Comparison of ENCODE assay signal across 8 mouse cellular contexts in genomic region chr3:129214146-129214665, GRCm38 (mm10). TPM values are rescaled to one million over a fixed set of nuclear protein-coding genes. Genes with fewer than 3 reads are reported as not detected.
A peak's percentile ranks its signal among the peaks of the same experiment; 100 is the strongest.
DNase-seq lines count a peak whose midpoint lies in the region; ATAC-seq and TF ChIP-seq lines count a peak whose summit lies in the region.

No protein-coding gene starts in this region.

- no peak overlapping the region for H3K27ac ChIP-seq in ES-E14 (ENCODE audit: insufficient read depth, low read depth, low read length, poor library complexity, severe bottlenecking)
- H3K27ac ChIP-seq in forebrain, postnatal 0 days (ENCODE audit: low read depth, low read length), result no peak overlapping the region
- H3K27ac ChIP-seq in liver, embryonic 12.5 days, result no peak overlapping the region
- H3K27ac ChIP-seq in stomach, embryonic 15.5 days, result peak overlapping the region; percentile 35; the same call in 1 of the 2 replicates

- TF ChIP-seq CTCF in forebrain, postnatal 0 days (IDR thresholded peaks at IDR 0.05; ENCODE audit: low read depth), result no peak

- WGBS in forebrain, postnatal 0 days, result 1% methylated on average over 33 of the region's 34 CpGs
- WGBS in liver, embryonic 12.5 days (ENCODE audit: insufficient replicate concordance), result under 1% methylated on average over 33 of the region's 34 CpGs
- under 1% methylated on average over 33 of the region's 34 CpGs for WGBS in stomach, embryonic 15.5 days

- DNase-seq in gastrocnemius, postnatal 4 days (ENCODE audit: low spot score in 2 of 2), result peak; percentile 31 to 49
- DNase-seq in gastrocnemius, adult 8-10 months (ENCODE audit: low spot score in 2 of 2), result no peak
- DNase-seq in ES-E14 (ENCODE audit: low read depth, low spot score), result no peak
- DNase-seq in forebrain, postnatal 0 days, result no peak
- DNase-seq in urinary bladder, postnatal 14 days (ENCODE audit: low spot score), result no peak
- DNase-seq in right cerebral cortex, adult 18-20 months, result no peak

- H3K9ac ChIP-seq in ES-E14 (ENCODE audit: insufficient read depth, low read depth, low read length, poor library complexity, severe bottlenecking), result peak overlapping the region; percentile 39
- H3K9ac ChIP-seq in forebrain, postnatal 0 days, result 0 out of 2 replicates have a peak overlapping the region, but pooled peaks have one; percentile 25
- H3K9ac ChIP-seq in liver, embryonic 12.5 days, result peak overlapping the region; percentile 22
- peak overlapping the region; percentile 51 for H3K9ac ChIP-seq in stomach, embryonic 15.5 days

- H3K4me3 ChIP-seq in ES-E14 (ENCODE audit: insufficient read depth in 1 of 2, low read depth in 1 of 2, low read length in 2 of 2, poor library complexity in 1 of 2, severe bottlenecking in 1 of 2), result peak overlapping the region; percentile 64 to 70
- peak overlapping the region; percentile 34 for H3K4me3 ChIP-seq in forebrain, postnatal 0 days (ENCODE audit: low read depth, low read length)
- peak overlapping the region; percentile 55 for H3K4me3 ChIP-seq in liver, embryonic 12.5 days
- H3K4me3 ChIP-seq in stomach, embryonic 15.5 days (replicated peaks), result peak overlapping the region; percentile 61

- ATAC-seq in forebrain, postnatal 0 days, result peak; percentile 17; the same call in 1 of the 2 replicates
- no peak for ATAC-seq in liver, embryonic 12.5 days
- ATAC-seq in stomach, embryonic 15.5 days (ENCODE audit: insufficient read depth, low FRiP score, low read depth), result no peak

- H3K4me2 ChIP-seq in forebrain, postnatal 0 days (ENCODE audit: low read depth), result peak overlapping the region; percentile 62
- H3K4me2 ChIP-seq in liver, embryonic 12.5 days, result peak overlapping the region; percentile 73
- peak overlapping the region; percentile 96 for H3K4me2 ChIP-seq in stomach, embryonic 15.5 days

- in situ Hi-C loops in ES-E14 (cut with MboI; ENCODE audit: low sequenced_read_pairs in 2 of 2, unreplicated experiment in 2 of 2), result loop anchor here in 1 of 2 experiments (25.0 kb wide), 1 partner anchor 1898 kb away; the partner anchor contains the start of gene Lef1

- H3K27me3 ChIP-seq in forebrain, postnatal 0 days (ENCODE audit: insufficient read depth, low read length), result peaks cover 77% of the 10 kb centered on the region
- peaks cover 98% of the 10 kb centered on the region for H3K27me3 ChIP-seq in liver, embryonic 12.5 days (replicated peaks)
- peaks cover 76% of the 10 kb centered on the region for H3K27me3 ChIP-seq in stomach, embryonic 15.5 days (replicated peaks)

- H3K4me1 ChIP-seq in ES-E14 (ENCODE audit: control insufficient read depth in 2 of 2, insufficient read depth in 2 of 2, low read length in 2 of 2, poor library complexity in 1 of 2), result peaks cover 0 to 10% of the 10 kb centered on the region in 2 experiments; a peak in 1 of 4 replicates
- H3K4me1 ChIP-seq in forebrain, postnatal 0 days (ENCODE audit: insufficient read depth), result peaks cover 3% of the 10 kb centered on the region; the same call in 1 of the 2 replicates
- 0 out of 2 replicates have a peak, but pooled peaks cover 11% of the 10 kb centered on the region for H3K4me1 ChIP-seq in liver, embryonic 12.5 days
- peaks cover 28% of the 10 kb centered on the region for H3K4me1 ChIP-seq in stomach, embryonic 15.5 days

- H3K9me3 ChIP-seq in ES-E14 (ENCODE audit: control insufficient read depth, insufficient read depth, low read depth, low read length), result no peaks in the 10 kb centered on the region
- H3K9me3 ChIP-seq in forebrain, postnatal 0 days (ENCODE audit: low read length), result no peaks in the 10 kb centered on the region
- H3K9me3 ChIP-seq in liver, embryonic 12.5 days (replicated peaks), result no peaks in the 10 kb centered on the region
- H3K9me3 ChIP-seq in stomach, embryonic 15.5 days, result no peaks in the 10 kb centered on the region

- H3K36me3 ChIP-seq in ES-E14 (ENCODE audit: control insufficient read depth, insufficient read depth, low read length, poor library complexity, severe bottlenecking), result no peaks in the 10 kb centered on the region
- no peaks in the 10 kb centered on the region for H3K36me3 ChIP-seq in forebrain, postnatal 0 days (ENCODE audit: insufficient read depth)
- H3K36me3 ChIP-seq in liver, embryonic 12.5 days, result no peaks in the 10 kb centered on the region
- no peaks in the 10 kb centered on the region for H3K36me3 ChIP-seq in stomach, embryonic 15.5 days

TF ChIP-seq in ES-E14, 5 proteins besides CTCF, POLR2A, EP300 and RAD21:
- no peak for TF ChIP-seq MAFK (IDR thresholded peaks at IDR 0.05; ENCODE audit: insufficient read depth, low read depth, low read length)

RNA-seq across cellular contexts. Expression of gene Pitx2, which starts 14.5 kb away (rescaled TPM):
- total RNA-seq in gastrocnemius, postnatal 4 days (2021), result 10 to 100 TPM; 19.0 to 19.6 TPM
- total RNA-seq in gastrocnemius, adult 8-10 months (2022), result 1 to 10 TPM; 4.0 to 6.1 (median 5.5) TPM
- total RNA-seq in ES-E14 (2012; rRNA removed), result 2.9 and 9.8 TPM in 2 replicates
- 2.1 and 10.5 TPM in 2 replicates for total RNA-seq in forebrain, postnatal 0 days (2014; rRNA removed)
- 2.5 and 7.2 TPM in 2 replicates for polyA plus RNA-seq in forebrain, postnatal 0 days (2015; fragmentation: Nextera tagmentation; extraction: Ambion mirVana)
- 5.0 and 5.9 TPM in 2 replicates for polyA plus RNA-seq in liver, embryonic 12.5 days (2016; fragmentation: Nextera tagmentation; extraction: Ambion mirVana)
- polyA plus RNA-seq in stomach, embryonic 15.5 days (2015; fragmentation: Nextera tagmentation; extraction: Ambion mirVana), result 16.5 and 23.8 TPM in 2 replicates

Comparison
In these comparisons a context has a peak if more than half of its experiments do, and no peak if none do; other contexts are left out.
1. DNase-seq: peak in gastrocnemius, postnatal 4 days (2 of 2); none in gastrocnemius, adult 8-10 months (0 of 2), ES-E14 (single experiment), forebrain, postnatal 0 days (single experiment), urinary bladder, postnatal 14 days (single experiment) and right cerebral cortex, adult 18-20 months (single experiment).
2. Peak in every context shown above with its lines, with median percentiles within 50 percentile points of each other: H3K4me3 ChIP-seq, H3K9ac ChIP-seq and H3K4me2 ChIP-seq.